Mouse (Mus musculus) v-Abl transformed pro-B cells (cell line): ENCODE results near the gene Nudc.

Source experiments
- in situ Hi-C, 2 experiments: fragments of 400-800 bp; cut with MboI; formaldehyde crosslinking; loops; one replicate each; pipeline ENCODE4 v1.15.1; 2025; ENCODE audit not compliant: unreplicated experiment in 2 of 2

The Nudc gene

DNA sequence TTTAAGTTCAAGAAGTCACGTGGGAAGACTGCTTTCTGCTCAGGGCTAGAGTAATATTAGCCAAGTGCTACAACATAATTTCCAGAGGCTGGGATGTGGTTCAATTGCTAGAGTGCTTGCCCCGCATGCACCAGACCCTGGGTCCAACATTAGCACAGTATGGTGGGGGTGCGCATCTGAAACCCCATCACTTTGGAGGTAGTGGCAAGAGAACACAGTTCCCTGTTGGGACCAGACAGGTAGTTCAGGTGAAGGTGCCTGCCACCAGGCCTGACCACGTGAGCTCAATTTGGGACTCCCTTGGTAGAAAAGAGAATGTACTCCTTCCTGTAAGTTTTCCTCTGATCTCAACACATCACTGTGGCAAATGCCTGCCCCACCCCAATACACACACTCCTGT, 50.9 kb downstream of the Nudc start:
- in situ Hi-C loops = no loop called here

DNA sequence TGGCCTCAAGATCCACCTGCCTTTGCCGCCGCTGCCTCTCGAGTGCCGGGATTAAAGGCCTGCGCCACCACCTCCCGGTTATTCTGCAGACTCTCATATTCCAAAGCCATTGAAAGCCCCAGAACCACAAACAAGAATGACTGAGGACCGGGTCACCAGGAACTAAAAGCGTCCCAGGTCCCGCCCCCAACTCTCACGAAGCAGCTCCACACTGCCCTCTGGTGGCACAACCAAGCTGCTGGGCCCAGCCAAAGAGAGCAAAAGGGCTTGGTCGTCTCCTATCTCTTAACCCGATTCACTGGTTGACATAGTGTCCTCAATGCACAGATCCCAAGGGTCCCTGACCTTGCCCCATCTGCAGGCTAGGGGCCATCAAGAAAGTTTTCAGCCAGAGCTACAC, 51.4 kb downstream of the Nudc start:
- in situ Hi-C loops = no loop called here

DNA sequence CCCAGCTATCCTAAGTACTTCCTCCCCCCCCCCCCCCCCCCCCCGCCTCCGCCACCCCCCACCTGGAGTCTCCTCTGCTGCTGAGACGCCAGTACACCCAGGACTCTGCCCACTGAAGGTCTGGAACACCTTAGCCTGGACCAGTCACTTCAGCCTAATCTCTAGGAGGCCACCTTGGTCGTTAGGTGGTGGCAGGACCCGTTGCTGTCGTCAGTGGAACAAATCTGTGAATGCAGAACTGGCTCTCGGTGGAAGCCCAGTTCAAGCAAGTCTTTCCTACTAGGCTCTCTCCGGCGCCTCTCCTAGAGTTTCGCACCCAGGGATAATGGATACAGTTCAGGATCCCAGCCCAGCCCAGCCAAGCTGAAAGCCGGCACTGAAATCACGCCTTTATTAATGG, 51.9 kb downstream of the Nudc start:
- in situ Hi-C loops = no loop called here

DNA sequence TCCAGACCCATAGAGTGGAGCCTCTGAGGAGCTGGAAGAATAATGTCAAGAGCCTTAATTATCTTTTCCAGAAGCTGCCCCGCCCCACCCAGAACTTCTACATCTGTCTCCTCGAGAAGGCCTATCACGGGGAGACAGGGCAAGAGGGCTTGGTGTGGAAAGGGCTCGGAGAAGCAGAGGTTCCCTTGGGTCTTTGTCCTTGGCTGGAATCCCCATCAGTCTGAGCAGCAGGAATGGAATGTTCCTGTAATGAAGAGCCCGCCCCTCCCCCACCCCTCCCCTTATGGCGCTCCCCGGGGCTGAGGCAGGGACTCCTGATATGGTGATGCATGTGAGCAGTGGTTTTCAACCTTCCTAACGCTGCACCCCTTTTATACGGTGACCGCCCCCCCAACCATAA, 54.0 kb downstream of the Nudc start:
- in situ Hi-C loops = no loop called here

DNA sequence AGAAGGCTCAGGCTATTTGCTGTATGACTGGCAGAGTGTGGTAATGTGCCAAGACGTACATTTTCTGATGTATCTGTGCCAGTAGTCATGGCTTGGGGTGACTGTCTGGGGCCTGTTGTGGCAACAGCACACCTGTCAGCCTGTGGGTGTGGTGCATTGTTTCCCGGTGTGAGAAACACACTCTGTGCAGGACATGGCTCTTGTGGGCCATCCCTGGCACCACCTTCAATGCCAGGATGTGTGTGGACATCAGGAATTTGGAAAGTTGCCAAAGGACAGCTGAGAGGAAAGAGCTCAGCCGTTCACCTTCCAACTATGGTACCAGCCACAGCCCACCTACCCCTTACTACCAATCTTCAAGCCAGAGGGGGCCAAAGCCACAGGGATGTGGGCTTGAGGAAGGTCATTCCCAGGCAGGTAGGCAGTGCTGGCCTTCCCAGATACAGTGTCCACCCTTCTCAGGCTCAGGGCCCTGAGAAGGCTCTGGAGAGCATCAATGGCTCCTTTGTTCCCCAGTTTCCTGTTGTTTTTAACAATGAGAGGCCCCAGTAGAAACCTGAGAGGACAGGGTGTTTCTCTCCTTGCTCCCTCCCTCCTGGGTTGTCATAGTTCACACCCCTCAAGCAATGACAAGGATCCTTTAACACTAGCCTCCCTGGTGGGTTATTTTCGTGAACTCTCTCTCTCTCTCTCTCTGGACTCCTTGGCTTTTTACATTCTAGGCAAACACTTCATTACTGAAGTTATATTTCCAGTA, 56.1 kb downstream of the Nudc start:
- in situ Hi-C loops = no loop called here

DNA sequence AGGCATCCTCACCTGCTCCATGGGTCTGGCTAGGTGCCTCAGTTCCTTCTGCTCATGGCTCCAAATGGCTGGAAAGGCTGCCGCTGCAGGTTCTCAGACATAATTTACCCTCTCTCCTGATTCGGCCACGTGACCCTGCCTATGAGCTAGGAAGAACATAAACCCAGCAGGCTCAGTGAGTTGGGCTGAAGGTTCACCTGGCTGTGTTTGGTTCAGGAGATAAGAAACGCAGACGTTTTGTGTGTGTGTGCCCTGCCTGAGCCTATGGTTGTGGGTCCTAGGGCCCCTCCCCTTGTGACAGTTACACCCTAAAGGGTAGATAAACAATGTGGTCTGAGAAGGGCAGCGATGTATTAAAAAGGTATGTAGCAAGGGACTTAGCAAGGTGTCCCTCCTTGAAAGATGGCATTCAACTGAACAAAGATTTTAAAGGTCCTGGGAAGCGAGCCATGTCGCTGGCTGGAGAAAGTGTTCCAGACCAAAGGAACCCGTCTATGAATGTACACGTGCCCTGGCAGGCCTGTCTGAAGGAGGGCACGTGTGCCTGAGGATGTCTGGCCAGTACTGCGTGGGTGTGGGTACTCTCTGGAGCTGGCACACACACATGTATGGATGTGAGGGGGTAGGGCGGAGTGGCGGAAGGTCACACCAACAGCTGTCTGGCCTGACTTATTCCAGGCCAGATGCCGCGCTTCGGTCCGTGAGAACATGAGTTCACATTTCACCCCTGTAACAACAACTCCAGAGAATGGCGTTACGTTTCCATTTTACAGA, 57.0 kb downstream of the Nudc start:
- in situ Hi-C loops = no loop called here

DNA sequence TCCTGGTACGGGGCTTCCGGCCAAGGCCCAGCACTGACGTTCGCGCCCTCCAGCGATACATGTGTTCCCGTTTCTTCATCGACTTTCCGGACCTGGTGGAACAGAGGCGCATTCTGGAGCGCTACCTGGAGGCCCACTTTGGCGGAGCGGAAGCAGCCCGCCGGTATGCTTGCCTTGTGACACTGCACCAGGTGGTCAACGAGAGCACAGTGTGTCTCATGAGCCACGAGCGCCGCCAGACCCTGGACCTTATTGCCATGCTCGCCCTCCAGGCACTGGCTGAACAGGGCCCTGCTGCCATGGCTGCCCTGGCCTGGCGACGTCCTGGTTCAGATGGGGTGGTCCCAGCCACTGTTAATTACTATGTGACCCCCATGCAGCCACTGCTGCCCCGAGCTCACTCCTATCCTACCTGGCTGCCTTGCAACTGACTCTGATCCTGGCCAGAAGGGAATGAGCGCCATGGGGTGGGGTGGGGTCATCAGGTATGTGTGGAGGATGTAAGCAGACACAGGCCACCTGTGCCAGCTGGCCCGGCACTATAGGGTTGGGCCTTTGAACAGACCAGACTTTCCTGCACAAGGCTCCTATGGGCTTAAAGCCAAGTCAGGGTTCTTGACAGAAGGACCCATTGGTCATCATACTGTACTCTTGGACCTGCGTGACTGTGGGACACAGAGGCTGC, 59.0 kb downstream of the Nudc start:
- in situ Hi-C loops = no loop called here

DNA sequence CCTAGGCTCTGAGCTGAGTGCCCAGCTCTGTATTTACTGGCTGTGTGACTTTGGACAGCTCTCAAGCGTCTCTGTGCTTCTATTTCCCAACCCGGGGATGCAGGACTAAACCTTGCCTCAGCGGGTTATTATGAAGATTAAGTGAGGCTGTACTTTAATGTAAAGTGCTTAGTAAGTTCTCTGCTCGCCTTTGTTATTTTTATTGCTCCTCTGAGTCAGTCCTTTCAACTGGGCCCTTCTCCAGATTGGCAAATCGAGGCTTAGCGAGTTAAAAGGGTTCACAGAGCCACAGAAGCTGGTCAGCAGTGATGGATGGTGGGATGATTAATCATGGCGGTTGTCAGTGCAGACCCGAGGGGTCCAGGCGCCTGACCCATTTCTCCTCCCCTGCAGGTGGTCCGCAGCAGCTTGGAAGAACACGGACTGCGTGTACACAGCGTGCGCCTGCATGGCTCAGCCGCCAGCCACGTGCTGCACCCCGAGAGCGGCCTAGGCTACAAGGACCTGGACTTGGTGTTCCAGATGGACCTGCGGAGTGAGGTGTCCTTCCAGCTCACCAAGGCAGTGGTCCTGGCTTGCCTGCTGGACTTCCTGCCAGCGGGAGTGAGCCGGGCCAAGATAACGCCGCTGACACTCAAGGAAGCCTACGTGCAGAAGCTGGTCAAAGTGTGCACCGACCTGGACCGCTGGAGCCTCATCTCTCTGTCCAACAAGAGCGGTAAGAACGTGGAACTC, 59.9 kb downstream of the Nudc start:
- in situ Hi-C loops = no loop called here

DNA sequence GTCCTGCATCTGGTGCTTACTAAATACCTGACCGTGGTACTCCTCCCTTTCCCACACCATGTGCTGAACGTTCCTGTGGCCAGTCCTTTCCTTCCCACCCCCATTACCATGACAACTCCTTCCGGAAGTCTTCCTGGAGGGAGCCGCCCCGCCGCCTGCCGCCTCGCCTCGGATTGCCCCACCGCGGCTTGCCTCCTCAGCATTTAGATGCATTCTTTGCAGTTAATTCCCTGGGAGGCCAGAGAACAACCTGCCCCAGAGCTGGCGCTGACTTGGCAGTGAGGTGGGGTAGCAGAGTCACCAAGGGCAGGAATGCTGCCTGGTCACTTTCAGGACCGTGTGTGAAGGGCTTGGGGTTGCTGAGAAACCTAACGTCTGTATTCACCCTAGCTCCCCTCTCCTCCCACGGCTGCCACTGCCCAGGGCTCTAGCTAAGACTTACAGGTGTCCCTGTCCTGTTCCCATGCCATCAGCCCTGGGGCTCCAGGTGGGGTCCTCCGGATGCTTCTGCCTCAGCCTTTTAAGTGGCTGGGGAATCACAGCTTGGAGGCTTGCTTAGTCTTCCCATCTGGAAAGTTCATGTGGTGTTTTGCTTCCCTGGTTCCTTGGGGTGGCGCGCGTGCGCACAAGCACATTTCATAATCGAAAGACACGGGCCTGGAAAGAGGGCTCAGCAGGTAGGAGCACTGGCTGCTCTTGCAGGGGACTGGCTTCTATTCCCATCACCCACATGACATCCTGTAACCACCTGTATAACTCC, 61.4 kb downstream of the Nudc start:
- in situ Hi-C loops = no loop called here
